Mouse (Mus musculus) hindbrain, embryonic 16.5 days (tissue): ENCODE data around the gene Pogk. TPM values are rescaled to one million over a fixed set of nuclear protein-coding genes. Genes with fewer than 3 reads are reported as not detected.

Source experiments
- ATAC-seq: fragments of 200-750 bp; cut with Nextera tagmentation; 2 replicates; pipeline ENCODE4 v1.8.0; 2017; ENCODE audit warnings: moderate TSS enrichment, moderate library complexity
- H3K27ac ChIP-seq: fragments of 300-500 bp; sonication (generic); 2 replicates; pipeline ENCODE4 v1.5.1; 2014; ENCODE audit warnings: low read depth, mild to moderate bottlenecking, control low read depth, low read length, moderate library complexity
- H3K27me3 ChIP-seq: fragments of 300-500 bp; sonication (generic); replicated peaks from 2 replicates; pipeline ENCODE4 v1.6.1; 2014; ENCODE audit warnings: low read length; ENCODE audit not compliant: control insufficient read depth, insufficient read depth
- H3K36me3 ChIP-seq: fragments of 300-500 bp; sonication (generic); 2 replicates; pipeline ENCODE4 v1.6.1; 2014; ENCODE audit warnings: mild to moderate bottlenecking, low read length, moderate library complexity, mixed read lengths; ENCODE audit not compliant: control insufficient read depth, insufficient read depth
- H3K4me1 ChIP-seq: fragments of 300-500 bp; sonication (generic); 2 replicates; pipeline ENCODE4 v1.6.1; 2014; ENCODE audit warnings: low read depth, low read length; ENCODE audit not compliant: control insufficient read depth, insufficient read depth
- H3K4me2 ChIP-seq: fragments of 300-500 bp; sonication (generic); 2 replicates; pipeline ENCODE4 v1.6.1; 2014; ENCODE audit warnings: mild to moderate bottlenecking, low read length, control low read depth, moderate library complexity
- H3K4me3 ChIP-seq: fragments of 300-500 bp; sonication (generic); 2 replicates; pipeline ENCODE4 v1.5.1; 2014; ENCODE audit warnings: mild to moderate bottlenecking, low read length, control low read depth, moderate library complexity
- H3K9ac ChIP-seq: fragments of 300-500 bp; sonication (generic); 2 replicates; pipeline ENCODE4 v1.6.1; 2014; ENCODE audit warnings: low read depth, mild to moderate bottlenecking, control low read depth, low read length, moderate library complexity
- H3K9me3 ChIP-seq: fragments of 300-500 bp; sonication (generic); 2 replicates; pipeline ENCODE4 v1.6.1; 2014; ENCODE audit warnings: mild to moderate bottlenecking, low read length, moderate library complexity; ENCODE audit not compliant: control insufficient read depth
- WGBS: fragments of 180-500 bp; shearing (Covaris S2); extraction: QIAGEN DNeasy Blood & Tissue Kit; methylation state at CpG from one replicate; pipeline ENCODE4 v1.1.7; 2014; 5-methylcytosine and 5-hydroxymethylcytosine counted together
- polyA plus RNA-seq: library from polyadenylated mRNA; unstranded; fragments of >200 nt; fragmentation: Nextera tagmentation; extraction: Ambion mirVana; gene quantifications from 2 replicates; pipeline ENCODE4 v1.2.1, GENCODE M21; 2015

The Pogk gene
- 26.8 and 37.3 TPM in 2 replicates for polyA plus RNA-seq

- Histone ChIP-seq H3K27me3 (no peaks in the 10 kb centered on the region), H3K4me3 (peak within 1 kb of the TSS; percentile 89), H3K27ac (peak within 1 kb of the TSS; percentile 89), H3K4me1 (peaks cover 12% of the 10 kb centered on the region), H3K9me3 (no peaks in the 10 kb centered on the region), H3K9ac (peak within 1 kb of the TSS; percentile 97), H3K36me3 (peaks cover 12% of the 10 kb centered on the region), H3K4me2 (peak within 1 kb of the TSS; percentile 69)
- WGBS: 5% methylated on average over 35 of the region's 49 CpGs
- peak; percentile 95 for ATAC-seq
These were observed at the start of gene Pogk for GRCm38 (mm10) chr1:166409701-166410220. Gene Pogk, minus strand, starts transcription at chr1:166409863.

GRCm38 (mm10) chr1:166441992-166442391 lies 32.3 kb upstream of the Pogk start:
- 87% methylated on average over 3 of the region's 3 CpGs for WGBS
- H3K27me3 ChIP-seq: no peaks in the 10 kb centered on the region
- no peak for ATAC-seq
- H3K4me3 ChIP-seq: no peak overlapping the region
- H3K27ac ChIP-seq: no peak overlapping the region
- no peaks in the 10 kb centered on the region for H3K9me3 ChIP-seq
- H3K4me2 ChIP-seq: no peak overlapping the region
- no peak overlapping the region for H3K9ac ChIP-seq
- H3K4me1 ChIP-seq: no peaks in the 10 kb centered on the region
- H3K36me3 ChIP-seq: no peaks in the 10 kb centered on the region

- Histone ChIP-seq H3K9me3 (no peaks in the 10 kb centered on the region), H3K27ac (no peak overlapping the region)
These were observed 29.8 kb upstream of the Pogk start for GRCm38 (mm10) chr1:166439426-166439825.

GRCm38 (mm10) chr1:166429809-166430431 lies 20.3 kb upstream of the Pogk start:
- no peak overlapping the region for H3K4me3 ChIP-seq
- H3K9ac ChIP-seq: no peak overlapping the region
- no peaks in the 10 kb centered on the region for H3K27me3 ChIP-seq
- no peaks in the 10 kb centered on the region for H3K4me1 ChIP-seq
- H3K36me3 ChIP-seq: no peaks in the 10 kb centered on the region
- H3K4me2 ChIP-seq: no peak overlapping the region
- no peaks in the 10 kb centered on the region for H3K9me3 ChIP-seq
- no peak for ATAC-seq
- 65% methylated on average over 10 of the region's 10 CpGs for WGBS
- no peak overlapping the region for H3K27ac ChIP-seq

More at GRCm38 (mm10) chr1:166439426-166439825, 29.8 kb upstream of the Pogk start:
- H3K27me3 ChIP-seq: no peaks in the 10 kb centered on the region
- H3K4me3 ChIP-seq: no peak overlapping the region
- no peak for ATAC-seq
- H3K4me1 ChIP-seq: no peaks in the 10 kb centered on the region
- 74% methylated on average over 6 of the region's 6 CpGs for WGBS
- H3K4me2 ChIP-seq: no peak overlapping the region
- H3K9ac ChIP-seq: no peak overlapping the region
- no peaks in the 10 kb centered on the region for H3K36me3 ChIP-seq

- Histone ChIP-seq H3K9me3 (no peaks in the 10 kb centered on the region), H3K36me3 (no peaks in the 10 kb centered on the region), H3K4me2 (no peak overlapping the region), H3K27ac (no peak overlapping the region), H3K27me3 (no peaks in the 10 kb centered on the region), H3K9ac (no peak overlapping the region), H3K4me1 (no peaks in the 10 kb centered on the region), H3K4me3 (no peak overlapping the region)
- 68% methylated on average over 3 of the region's 3 CpGs for WGBS
- peak; percentile 70 for ATAC-seq
These were observed 19.4 kb upstream of the Pogk start for GRCm38 (mm10) chr1:166429053-166429452.

GRCm38 (mm10) chr1:166412266-166412665 lies 2.6 kb upstream of the Pogk start:
- Histone ChIP-seq H3K4me3 (no peak overlapping the region), H3K4me2 (no peak overlapping the region), H3K4me1 (peaks cover 9% of the 10 kb centered on the region), H3K36me3 (no peaks in the 10 kb centered on the region; the same call in 1 of the 2 replicates), H3K27ac (no peak overlapping the region), H3K9me3 (no peaks in the 10 kb centered on the region), H3K27me3 (no peaks in the 10 kb centered on the region), H3K9ac (no peak overlapping the region)
- ATAC-seq: no peak
- WGBS: 93% methylated on average over 3 of the region's 3 CpGs

- Histone ChIP-seq H3K9me3 (no peaks in the 10 kb centered on the region), H3K9ac (no peak overlapping the region), H3K4me2 (no peak overlapping the region), H3K4me3 (no peak overlapping the region), H3K4me1 (peaks cover 12% of the 10 kb centered on the region), H3K36me3 (peaks cover 4% of the 10 kb centered on the region), H3K27ac (no peak overlapping the region), H3K27me3 (no peaks in the 10 kb centered on the region)
- no peak for ATAC-seq
- 89% methylated on average over 1 of the region's 1 CpGs for WGBS
These were observed 1.9 kb upstream of the Pogk start for GRCm38 (mm10) chr1:166411541-166411940.

GRCm38 (mm10) chr1:166409177-166409700 lies 424 bp downstream of the Pogk start:
- H3K4me1 ChIP-seq: peaks cover 12% of the 10 kb centered on the region
- H3K27me3 ChIP-seq: no peaks in the 10 kb centered on the region
- H3K27ac ChIP-seq: peak overlapping the region; percentile 89
- no peaks in the 10 kb centered on the region for H3K9me3 ChIP-seq
- H3K9ac ChIP-seq: peak overlapping the region; percentile 97
- H3K36me3 ChIP-seq: peaks cover 12% of the 10 kb centered on the region
- peak overlapping the region; percentile 69 for H3K4me2 ChIP-seq
- under 1% methylated on average over 22 of the region's 45 CpGs for WGBS
- ATAC-seq: peak; percentile 86
- H3K4me3 ChIP-seq: peak overlapping the region; percentile 89

GRCm38 (mm10) chr1:166403846-166404245 lies 5.8 kb downstream of the Pogk start:
- Histone ChIP-seq H3K4me2 (no peak overlapping the region), H3K27me3 (no peaks in the 10 kb centered on the region), H3K9ac (no peak overlapping the region), H3K36me3 (peaks cover 34% of the 10 kb centered on the region), H3K27ac (no peak overlapping the region), H3K4me1 (peaks cover 12% of the 10 kb centered on the region), H3K4me3 (no peak overlapping the region), H3K9me3 (no peaks in the 10 kb centered on the region)
- ATAC-seq: no peak
- WGBS: 94% methylated on average over 3 of the region's 3 CpGs
